Mouse (Mus musculus) intestine, postnatal 0 days (tissue): ENCODE measurements around the gene Olfr342. TPM values are rescaled to one million over a fixed set of nuclear protein-coding genes. Genes with fewer than 3 reads are reported as not detected.

Source experiments
- ATAC-seq: fragments of 200-750 bp; cut with Nextera tagmentation; 2 replicates; pipeline ENCODE4 v1.8.0; 2017; ENCODE audit warnings: mild to moderate bottlenecking, moderate TSS enrichment, moderate library complexity
- H3K27ac ChIP-seq: fragments of 300-500 bp; sonication (generic); 2 replicates; pipeline ENCODE4 v1.5.1; 2014; ENCODE audit warnings: mild to moderate bottlenecking, low read depth, low read length, moderate library complexity
- H3K27me3 ChIP-seq: fragments of 300-500 bp; sonication (generic); replicated peaks from 2 replicates; pipeline ENCODE4 v1.6.1; 2014; ENCODE audit warnings: low read length, mixed read lengths; ENCODE audit not compliant: control insufficient read depth, insufficient read depth
- H3K36me3 ChIP-seq: fragments of 300-500 bp; sonication (generic); 2 replicates; pipeline ENCODE4 v1.6.1; 2014; ENCODE audit warnings: mild to moderate bottlenecking, moderate library complexity; ENCODE audit not compliant: control insufficient read depth, insufficient read depth
- H3K4me1 ChIP-seq: fragments of 300-500 bp; sonication (generic); replicated peaks from 2 replicates; pipeline ENCODE4 v1.6.1; 2014; ENCODE audit warnings: antibody characterized with exemption, low read length, mixed read lengths; ENCODE audit not compliant: control insufficient read depth, insufficient read depth
- H3K4me2 ChIP-seq: fragments of 300-500 bp; sonication (generic); replicated peaks from 2 replicates; pipeline ENCODE4 v1.6.1; 2014; ENCODE audit warnings: low read depth, mild to moderate bottlenecking, moderate library complexity
- H3K4me3 ChIP-seq: fragments of 300-500 bp; sonication (generic); 2 replicates; pipeline ENCODE4 v1.5.1; 2014; ENCODE audit warnings: low read depth, low read length
- H3K9ac ChIP-seq: fragments of 300-500 bp; sonication (generic); 2 replicates; pipeline ENCODE4 v1.6.1; 2014; ENCODE audit warnings: mild to moderate bottlenecking, low read depth, low read length
- H3K9me3 ChIP-seq: fragments of 300-500 bp; sonication (generic); 2 replicates; pipeline ENCODE4 v1.6.1; 2016; ENCODE audit warnings: mixed run types; ENCODE audit not compliant: control insufficient read depth
- CTCF ChIP-seq: sonication (generic); IDR thresholded peaks from 2 replicates; pipeline ENCODE4 v1.5.1; 2016; ENCODE audit warnings: low read depth, mild to moderate bottlenecking, control low read depth, antibody characterized with exemption, moderate library complexity
- WGBS: fragments of 180-500 bp; shearing (Covaris S2); extraction: QIAGEN DNeasy Blood & Tissue Kit; methylation state at CpG from one replicate; pipeline ENCODE4 v1.1.7; 2014; 5-methylcytosine and 5-hydroxymethylcytosine counted together
- polyA plus RNA-seq: library from polyadenylated mRNA; unstranded; fragments of >200 nt; fragmentation: Nextera tagmentation; extraction: Ambion mirVana; gene quantifications from 2 replicates; pipeline ENCODE4 v1.2.1, GENCODE M21; 2015

Gene Olfr342
- not detected in 2 replicates for polyA plus RNA-seq

GRCm38 (mm10) chr2:36524698-36525097 is at the start of gene Olfr342:
Olfr342 (plus strand) TSS chr2:36524998.
- 0 out of 2 replicates have a peak, but pooled peaks cover 2% of the 10 kb centered on the region for H3K9me3 ChIP-seq
- no peak within 1 kb of the TSS for H3K27ac ChIP-seq
- H3K27me3 ChIP-seq, result no peaks in the 10 kb centered on the region
- H3K4me2 ChIP-seq, result no peak within 1 kb of the TSS
- H3K4me3 ChIP-seq, result no peak within 1 kb of the TSS
- H3K9ac ChIP-seq, result no peak within 1 kb of the TSS
- no peak for ATAC-seq
- H3K36me3 ChIP-seq, result no peaks in the 10 kb centered on the region
- no peak for TF ChIP-seq CTCF
- no peaks in the 10 kb centered on the region for H3K4me1 ChIP-seq
- WGBS, result 62% methylated on average over 3 of the region's 3 CpGs

- Histone ChIP-seq H3K4me2 (no peak within 1 kb of the TSS), H3K27me3 (no peaks in the 10 kb centered on the region), H3K4me1 (no peaks in the 10 kb centered on the region), H3K4me3 (no peak within 1 kb of the TSS), H3K27ac (no peak within 1 kb of the TSS), H3K36me3 (no peaks in the 10 kb centered on the region), H3K9me3 (no peaks in the 10 kb centered on the region), H3K9ac (no peak within 1 kb of the TSS)
- ATAC-seq, result no peak
- TF ChIP-seq CTCF, result no peak
Measured at GRCm38 (mm10) chr2:36482368-36482767, 42.4 kb upstream of the Olfr342 start, which contains the start of gene Olfr341. Olfr341 (minus strand) TSS chr2:36482468.

- H3K36me3 ChIP-seq, result no peaks in the 10 kb centered on the region
- ATAC-seq, result no peak
- TF ChIP-seq CTCF, result no peak
- no peaks in the 10 kb centered on the region for H3K27me3 ChIP-seq
- no peak overlapping the region for H3K4me3 ChIP-seq
- H3K9me3 ChIP-seq, result no peaks in the 10 kb centered on the region
- no peaks in the 10 kb centered on the region for H3K4me1 ChIP-seq
- H3K27ac ChIP-seq, result no peak overlapping the region
- no peak overlapping the region for H3K9ac ChIP-seq
- no peak overlapping the region for H3K4me2 ChIP-seq
Measured at GRCm38 (mm10) chr2:36565156-36565555, 40.4 kb downstream of the Olfr342 start.

- no peak for ATAC-seq
- H3K4me3 ChIP-seq, result no peak within 1 kb of the TSS
- H3K9ac ChIP-seq, result no peak within 1 kb of the TSS
- no peaks in the 10 kb centered on the region for H3K27me3 ChIP-seq
- no peak for TF ChIP-seq CTCF
- H3K4me2 ChIP-seq, result no peak within 1 kb of the TSS
- no peaks in the 10 kb centered on the region for H3K9me3 ChIP-seq
- H3K27ac ChIP-seq, result no peak within 1 kb of the TSS
- no peaks in the 10 kb centered on the region for H3K4me1 ChIP-seq
- 95% methylated on average over 1 of the region's 1 CpGs for WGBS
- no peaks in the 10 kb centered on the region for H3K36me3 ChIP-seq
Measured at GRCm38 (mm10) chr2:36566362-36566761, 41.6 kb downstream of the Olfr342 start, which contains the start of gene Olfr344. Olfr344 (plus strand) TSS chr2:36566662.

- no peak for TF ChIP-seq CTCF
- Histone ChIP-seq H3K9ac (no peak overlapping the region), H3K4me2 (no peak overlapping the region), H3K4me1 (no peaks in the 10 kb centered on the region), H3K27me3 (no peaks in the 10 kb centered on the region), H3K4me3 (no peak overlapping the region), H3K36me3 (no peaks in the 10 kb centered on the region), H3K27ac (no peak overlapping the region), H3K9me3 (no peaks in the 10 kb centered on the region)
- ATAC-seq, result no peak
Measured at GRCm38 (mm10) chr2:36567022-36567421, 42.2 kb downstream of the Olfr342 start.

GRCm38 (mm10) chr2:36567845-36568244 is 43.0 kb downstream of the Olfr342 start:
- Histone ChIP-seq H3K9me3 (no peaks in the 10 kb centered on the region), H3K36me3 (no peaks in the 10 kb centered on the region), H3K27me3 (no peaks in the 10 kb centered on the region), H3K4me1 (no peaks in the 10 kb centered on the region), H3K4me2 (no peak overlapping the region), H3K4me3 (no peak overlapping the region), H3K9ac (no peak overlapping the region), H3K27ac (no peak overlapping the region)
- TF ChIP-seq CTCF, result no peak
- no peak for ATAC-seq
- WGBS, result 92% methylated on average over 3 of the region's 3 CpGs

Other genes with a start within 250 kb of the Olfr342 start
- not detected in 2 replicates for gene Olfr338, start 151.5 kb upstream of the Olfr342 start, polyA plus RNA-seq
- gene Olfr339, start 106.1 kb upstream of the Olfr342 start, polyA plus RNA-seq, result not detected in 2 replicates
- not detected in 2 replicates for gene Olfr340, start 72.4 kb upstream of the Olfr342 start, polyA plus RNA-seq
- gene Olfr341, start 42.5 kb upstream of the Olfr342 start, polyA plus RNA-seq, result not detected in 2 replicates
- not detected in 2 replicates for gene Olfr344, start 41.7 kb downstream of the Olfr342 start, polyA plus RNA-seq
- not detected in 2 replicates for gene Olfr345, start 115.0 kb downstream of the Olfr342 start, polyA plus RNA-seq
- not detected in 2 replicates for gene Olfr346, start 160.8 kb downstream of the Olfr342 start, polyA plus RNA-seq
- gene Olfr347, start 206.9 kb downstream of the Olfr342 start, polyA plus RNA-seq, result not detected in 2 replicates